Mouse (Mus musculus): Measurements from ENCODE around the gene 0610030E20Rik.

The 0610030E20Rik gene

GRCm38 (mm10) chr6:72396837-72397251 is 49.7 kb downstream of the 0610030E20Rik start:
- no peak for DNase-seq

GRCm38 (mm10) chr6:72399967-72400366 is 52.9 kb downstream of the 0610030E20Rik start:
- no peak for DNase-seq

- DNase-seq: peak; percentile 79
Measured at GRCm38 (mm10) chr6:72401875-72402274, 54.8 kb downstream of the 0610030E20Rik start.

Measured in kidney, adult 11 months (tissue).